Mouse (Mus musculus) embryonic fibroblast, embryonic 13.5 days (primary cell): ENCODE results near the gene Clec1b. TPM values are rescaled to one million over a fixed set of nuclear protein-coding genes. Genes with fewer than 3 reads are reported as not detected.

ENCODE experiments used
- H3K27ac ChIP-seq: 2 replicates; pipeline ENCODE4 v1.5.1; 2012; ENCODE audit warnings: low read length, control low read depth, inconsistent platforms; ENCODE audit not compliant: insufficient read depth
- H3K4me1 ChIP-seq: 2 replicates; pipeline ENCODE4 v1.6.1; 2011; ENCODE audit warnings: low read length; ENCODE audit not compliant: control insufficient read depth, insufficient read depth
- H3K4me3 ChIP-seq: 2 replicates; pipeline ENCODE4 v1.5.1; 2011; ENCODE audit warnings: mild to moderate bottlenecking, control low read depth, low read length; ENCODE audit not compliant: insufficient read depth
- CTCF ChIP-seq: IDR thresholded peaks from 2 replicates; pipeline ENCODE4 v1.5.1; 2011; ENCODE audit warnings: mild to moderate bottlenecking, control low read depth, low read length, moderate library complexity, borderline replicate concordance; ENCODE audit not compliant: insufficient read depth
- POLR2A ChIP-seq: IDR thresholded peaks from 2 replicates; pipeline ENCODE4 v1.6.1; 2011; ENCODE audit warnings: low read depth, mild to moderate bottlenecking, control low read depth, low read length, moderate library complexity
- polyA plus RNA-seq: library from polyadenylated mRNA; stranded (reverse); fragments of >200 nt; gene quantifications from 2 replicates; pipeline ENCODE4 v1.2.4, GENCODE M21; 2011; ENCODE audit warnings: low read depth; ENCODE audit not compliant: missing spikeins, insufficient read length

The Clec1b gene
- not detected in 2 replicates for polyA plus RNA-seq

DNA sequence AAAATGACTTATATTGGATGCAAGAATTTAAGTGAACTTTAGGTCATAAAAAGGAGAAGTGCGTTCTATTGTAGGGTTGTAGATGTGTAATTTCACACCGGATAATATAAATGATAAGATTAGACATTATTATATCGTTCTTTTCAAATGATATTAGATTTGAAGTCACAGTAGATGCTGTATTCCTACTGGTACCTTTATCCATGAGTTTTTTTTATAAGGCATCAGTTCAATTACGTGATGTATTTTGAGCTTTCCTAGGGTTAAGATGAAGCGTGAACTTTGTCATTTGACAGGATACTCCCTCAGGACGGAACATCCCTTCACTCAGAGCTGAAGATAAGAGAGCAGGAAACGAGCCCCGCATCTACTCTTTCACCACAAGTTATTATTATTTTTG is at the start of gene Clec1b:
Gene Clec1b (plus strand): TSS at position 301 of the 400 bp plus-strand sequence.
- TF ChIP-seq POLR2A (no peak), CTCF (no peak)
- Histone ChIP-seq H3K4me1 (no peaks in the 10 kb centered on the region), H3K27ac (no peak within 1 kb of the TSS), H3K4me3 (no peak within 1 kb of the TSS)

DNA sequence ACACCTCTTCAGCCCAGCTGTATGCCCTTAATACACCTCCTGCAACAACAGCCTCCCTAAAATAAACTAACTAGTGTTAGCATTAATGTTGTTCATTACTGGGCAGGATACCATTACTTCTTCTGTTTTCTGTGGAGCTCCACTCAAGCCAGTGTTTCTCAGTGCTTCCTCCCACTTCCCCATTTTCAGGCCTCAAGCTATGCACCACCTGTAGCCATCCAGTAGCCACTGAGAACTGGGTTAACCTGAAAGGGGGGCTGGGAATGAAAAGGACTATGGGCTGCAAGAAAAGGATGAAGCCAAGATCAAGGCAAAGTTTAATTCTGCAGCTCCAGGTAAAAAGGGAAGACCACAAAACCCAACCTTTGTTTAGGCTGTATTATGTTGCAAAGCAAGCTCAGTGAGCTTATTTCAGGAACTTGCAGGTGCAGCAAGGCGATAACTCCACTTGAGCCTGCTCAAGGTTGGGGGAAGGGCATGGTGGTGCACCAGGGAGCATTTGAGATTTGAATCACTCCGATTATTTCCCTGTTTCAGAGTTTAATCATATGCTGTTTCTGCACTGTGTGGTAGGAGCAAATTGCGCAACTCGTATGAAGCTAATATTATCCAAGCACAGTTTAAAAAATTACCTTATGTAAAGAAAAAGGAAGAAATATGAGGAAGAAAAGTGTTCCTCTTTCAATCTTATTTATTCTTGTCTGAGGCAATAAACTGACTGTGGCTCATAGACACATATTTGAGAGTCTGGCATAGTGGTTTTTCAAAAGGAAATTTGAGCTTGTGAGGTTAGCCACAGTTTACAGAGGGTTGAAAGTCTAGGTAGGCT is 47.4 kb upstream of the Clec1b start:
- Histone ChIP-seq H3K4me3 (no peak overlapping the region), H3K27ac (no peak overlapping the region), H3K4me1 (no peaks in the 10 kb centered on the region)
- no peak for TF ChIP-seq POLR2A

DNA sequence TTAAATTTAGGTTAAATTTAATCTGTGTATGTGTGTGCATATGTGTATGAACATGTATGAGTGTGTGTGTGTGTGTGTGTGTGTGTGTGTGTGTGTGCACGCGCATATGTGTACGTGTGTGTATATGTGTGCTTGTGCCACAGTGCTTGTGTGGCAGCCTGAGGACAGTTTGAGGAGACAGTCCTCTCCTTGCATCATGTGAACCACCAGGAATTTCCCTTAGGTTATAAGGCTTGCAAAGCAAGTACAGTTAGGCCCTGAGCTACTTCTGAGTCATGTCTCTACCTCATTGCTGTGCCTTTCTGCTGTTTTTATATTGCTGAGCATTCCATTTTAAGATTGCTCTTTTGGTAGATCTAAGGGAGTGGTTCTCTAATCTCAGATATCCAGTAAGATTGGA is 46.0 kb upstream of the Clec1b start:
- no peaks in the 10 kb centered on the region for H3K4me1 ChIP-seq
- H3K27ac ChIP-seq: no peak overlapping the region
- H3K4me3 ChIP-seq: no peak overlapping the region
- TF ChIP-seq POLR2A: no peak

DNA sequence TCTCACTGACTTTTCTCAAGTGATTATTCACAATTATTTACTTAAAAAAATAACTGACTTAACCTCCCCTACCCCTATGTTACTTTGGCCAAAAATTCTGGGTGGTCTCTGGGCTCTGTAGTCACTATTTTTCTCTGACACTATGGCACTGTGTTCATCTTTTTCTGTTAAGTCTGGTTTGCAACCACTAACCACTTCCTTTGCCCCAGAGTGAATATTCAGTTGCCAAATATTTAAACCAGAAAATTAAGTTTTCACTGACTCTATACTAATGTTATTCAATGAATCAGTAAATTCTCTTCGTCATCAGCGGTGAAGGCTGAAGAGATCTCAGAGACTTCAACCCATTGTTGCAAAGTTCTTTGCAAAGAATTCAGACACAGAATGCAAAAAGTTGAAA is 41.3 kb upstream of the Clec1b start:
- H3K4me1 ChIP-seq: no peaks in the 10 kb centered on the region
- TF ChIP-seq CTCF (no peak), POLR2A (no peak)

DNA sequence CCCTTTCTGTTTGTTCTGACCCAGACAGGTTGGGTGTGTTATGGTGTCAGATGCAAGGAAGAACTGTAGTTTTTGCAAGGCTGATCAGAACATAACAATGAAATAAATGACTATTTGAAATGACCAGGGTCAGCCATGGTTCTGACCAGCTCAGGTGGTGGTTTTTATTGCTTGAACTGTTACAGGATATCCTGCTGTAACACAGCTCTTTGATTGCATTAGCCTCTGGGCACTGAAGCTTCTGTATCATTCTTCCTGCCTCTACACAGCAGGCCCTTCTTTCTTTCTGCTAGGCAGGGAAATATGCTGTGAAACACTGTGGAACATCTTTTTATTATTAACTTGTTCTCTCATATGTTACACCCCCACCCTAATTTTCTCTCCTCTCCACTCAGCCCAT is 40.7 kb upstream of the Clec1b start:
- TF ChIP-seq CTCF: no peak
- no peak for TF ChIP-seq POLR2A
- H3K4me3 ChIP-seq: no peak overlapping the region

More for the DNA sequence above, 41.3 kb upstream of the Clec1b start:
- Histone ChIP-seq H3K4me3 (no peak overlapping the region), H3K27ac (no peak overlapping the region)

DNA sequence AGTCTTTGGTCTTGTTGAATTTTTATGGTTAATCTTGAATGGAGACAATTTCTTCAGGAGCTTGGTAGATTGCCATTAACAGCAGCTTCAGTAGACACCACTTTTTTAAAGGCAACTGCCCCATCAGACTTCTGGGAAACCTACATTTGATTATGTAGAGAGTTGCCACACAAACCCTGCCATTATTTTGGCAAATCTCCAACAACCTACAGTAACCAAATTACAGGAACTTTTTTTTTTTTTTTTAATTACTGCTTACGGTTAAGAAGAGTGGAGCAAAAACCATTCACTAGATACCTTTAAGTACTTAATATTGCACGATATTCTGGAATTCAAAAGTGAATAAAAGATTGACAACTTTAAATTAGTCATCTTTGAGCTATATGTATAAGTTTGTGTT is 37.6 kb upstream of the Clec1b start:
- H3K4me1 ChIP-seq: no peaks in the 10 kb centered on the region
- no peak overlapping the region for H3K27ac ChIP-seq
- no peak overlapping the region for H3K4me3 ChIP-seq
- TF ChIP-seq POLR2A (no peak), CTCF (no peak)

More for the DNA sequence above, 40.7 kb upstream of the Clec1b start:
- H3K4me1 ChIP-seq: no peaks in the 10 kb centered on the region
- H3K27ac ChIP-seq: no peak overlapping the region

DNA sequence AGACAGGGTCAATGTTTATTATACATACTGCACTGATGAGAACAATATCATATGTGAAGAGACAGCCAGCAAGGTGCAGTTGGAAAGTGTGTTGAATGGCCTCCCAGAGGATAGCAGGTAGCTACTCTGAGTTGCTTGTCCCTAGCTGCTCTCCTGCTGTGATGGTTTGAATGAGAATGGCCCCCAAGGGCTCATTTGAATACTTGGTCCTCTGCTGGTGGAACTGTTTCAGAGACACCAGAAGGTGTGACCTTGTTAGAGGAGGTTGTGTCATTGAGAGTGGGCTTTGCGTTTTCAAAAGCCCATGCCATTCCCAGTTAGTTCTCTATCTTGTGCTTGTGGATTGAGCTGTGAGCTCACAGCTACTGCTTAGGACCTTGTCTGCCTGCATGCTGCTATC is 33.2 kb upstream of the Clec1b start:
- Histone ChIP-seq H3K4me1 (no peaks in the 10 kb centered on the region), H3K4me3 (no peak overlapping the region), H3K27ac (no peak overlapping the region)
- no peak for TF ChIP-seq POLR2A
- no peak for TF ChIP-seq CTCF

DNA sequence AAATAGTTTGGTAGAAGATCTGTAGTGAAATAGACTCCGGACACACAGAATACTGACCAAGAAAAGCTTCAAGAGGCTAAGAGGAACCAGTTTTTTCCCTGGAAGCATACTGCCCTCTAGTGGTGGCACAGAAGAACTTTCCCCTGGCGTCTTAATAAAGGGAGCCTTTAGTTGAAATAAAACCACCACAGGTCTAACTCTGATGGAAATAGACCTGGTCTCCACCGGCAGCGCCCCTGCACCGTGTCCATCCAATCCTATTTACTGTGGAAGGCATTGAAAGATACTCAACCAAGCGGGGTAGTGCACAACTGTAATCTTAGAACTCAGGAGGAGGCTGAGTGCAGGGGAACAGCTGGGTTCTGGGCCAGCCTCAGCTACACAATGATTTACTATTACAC is 31.1 kb upstream of the Clec1b start:
- Histone ChIP-seq H3K4me1 (no peaks in the 10 kb centered on the region), H3K27ac (no peak overlapping the region), H3K4me3 (no peak overlapping the region)
- TF ChIP-seq POLR2A: no peak
- no peak for TF ChIP-seq CTCF

DNA sequence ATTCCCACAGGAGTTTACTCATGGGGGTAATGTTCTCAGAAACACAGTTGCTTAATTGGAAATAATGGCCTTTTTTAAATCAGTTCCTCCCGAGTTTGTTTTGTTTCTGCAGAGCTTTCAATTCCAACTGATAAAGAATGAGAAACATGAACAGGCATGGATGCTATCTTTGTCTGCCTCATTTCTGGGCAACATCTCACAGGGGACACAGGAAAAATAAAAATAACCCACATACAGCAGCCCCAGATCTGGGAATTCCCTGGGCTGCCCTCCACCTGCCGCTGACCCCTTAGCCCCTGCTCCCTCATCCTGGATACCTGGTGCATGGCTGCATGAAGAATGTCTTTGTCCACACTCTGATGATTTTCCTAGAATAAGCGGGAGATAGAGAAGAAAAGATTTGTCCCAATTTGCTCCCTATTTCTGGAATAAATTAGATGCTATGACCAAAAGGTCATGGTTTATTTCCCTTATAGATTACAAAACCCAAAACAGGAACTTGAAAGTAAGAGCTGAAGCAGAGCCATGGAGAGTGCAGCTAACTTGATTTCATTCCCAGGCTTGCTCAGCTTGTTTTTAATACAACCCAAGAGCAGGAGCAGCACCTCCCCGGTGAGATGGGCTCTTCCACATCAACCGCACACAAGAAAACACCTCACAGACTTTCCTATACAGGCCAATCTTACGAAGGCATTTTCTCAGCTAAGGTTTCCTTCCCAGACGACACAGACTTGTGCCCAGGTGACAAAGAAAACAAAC is 27.5 kb upstream of the Clec1b start:
- TF ChIP-seq CTCF (no peak), POLR2A (no peak)
- Histone ChIP-seq H3K27ac (no peak overlapping the region), H3K4me1 (no peaks in the 10 kb centered on the region), H3K4me3 (no peak overlapping the region)

DNA sequence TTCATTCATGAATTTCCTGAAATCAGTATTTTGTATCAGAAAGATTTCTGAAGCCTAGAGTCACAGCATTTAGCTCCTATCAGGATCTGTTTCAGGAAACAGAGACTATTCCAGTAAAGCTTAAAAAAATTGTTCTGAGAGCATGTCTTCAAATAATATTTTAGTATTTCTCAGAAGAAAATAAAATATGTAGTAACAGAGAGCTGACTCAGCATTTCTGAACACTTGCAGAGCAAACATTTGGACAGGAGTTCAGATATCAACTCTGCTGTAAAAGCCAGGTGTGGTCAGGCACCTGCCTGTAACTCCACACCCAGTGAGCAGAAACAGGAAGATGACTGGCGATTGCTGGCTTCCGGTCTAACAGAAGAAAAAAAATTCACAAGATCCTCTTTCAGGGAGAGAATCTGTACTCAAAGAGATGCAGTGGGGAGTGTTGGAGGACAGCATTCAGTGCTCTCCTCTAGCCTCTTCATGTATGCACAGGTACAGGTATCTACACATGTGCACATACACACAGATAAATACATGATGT is 22.1 kb upstream of the Clec1b start:
- no peak overlapping the region for H3K27ac ChIP-seq
- no peaks in the 10 kb centered on the region for H3K4me1 ChIP-seq
- no peak for TF ChIP-seq POLR2A
- no peak for TF ChIP-seq CTCF
- H3K4me3 ChIP-seq: no peak overlapping the region
